Mouse (Mus musculus): Measurements from ENCODE around the gene Pou5f2. TPM values are rescaled to one million over a fixed set of nuclear protein-coding genes. Genes with fewer than 3 reads are reported as not detected.

Pou5f2 gene
- 0.72 and 0.90 TPM in 2 replicates for polyA plus RNA-seq (2015; fragmentation: Nextera tagmentation; extraction: Ambion mirVana)

DNA sequence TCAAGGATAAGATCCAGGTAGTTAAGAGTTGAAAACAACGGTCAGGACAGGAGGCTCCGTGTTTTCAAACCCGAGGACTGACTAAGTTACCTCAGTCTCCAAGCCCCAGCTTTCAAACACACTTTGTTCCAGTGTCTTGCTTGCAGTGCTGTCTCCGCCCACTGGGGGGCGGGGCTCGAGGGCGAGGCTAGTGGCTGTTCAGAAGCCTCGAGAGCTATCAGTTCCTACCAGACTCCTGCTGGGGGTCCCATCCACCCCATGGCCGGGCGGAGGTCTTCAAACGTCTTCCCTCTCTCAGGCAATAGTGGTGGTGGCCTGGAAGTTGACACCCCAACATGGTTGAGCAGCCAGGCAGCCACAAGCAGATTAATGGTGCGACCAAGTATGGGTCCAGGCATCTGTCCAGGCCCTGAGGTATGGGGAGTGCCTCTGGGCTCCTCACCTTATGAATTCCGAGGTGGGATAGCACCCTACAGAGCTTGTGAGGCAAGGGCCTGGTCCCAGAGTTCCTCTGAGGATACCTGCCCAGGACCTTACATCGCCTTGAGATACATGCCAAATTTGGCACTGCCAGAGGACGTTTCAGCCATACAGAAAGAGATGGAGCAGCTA is at the start of gene Pou5f2:
Gene Pou5f2 (plus strand): TSS at position 220 of the 612 bp plus-strand sequence.
- WGBS: 56% methylated on average over 15 of the region's 15 CpGs
- Histone ChIP-seq H3K4me1 (no peaks in the 10 kb centered on the region), H3K27ac (no peak within 1 kb of the TSS), H3K9ac (no peak within 1 kb of the TSS), H3K4me2 (no peak within 1 kb of the TSS), H3K9me3 (no peaks in the 10 kb centered on the region), H3K27me3 (no peaks in the 10 kb centered on the region), H3K36me3 (no peaks in the 10 kb centered on the region), H3K4me3 (no peak within 1 kb of the TSS)
- ATAC-seq (ENCODE audit: borderline replicate concordance, extremely low read depth, low FRiP score, low TSS enrichment): no peak

DNA sequence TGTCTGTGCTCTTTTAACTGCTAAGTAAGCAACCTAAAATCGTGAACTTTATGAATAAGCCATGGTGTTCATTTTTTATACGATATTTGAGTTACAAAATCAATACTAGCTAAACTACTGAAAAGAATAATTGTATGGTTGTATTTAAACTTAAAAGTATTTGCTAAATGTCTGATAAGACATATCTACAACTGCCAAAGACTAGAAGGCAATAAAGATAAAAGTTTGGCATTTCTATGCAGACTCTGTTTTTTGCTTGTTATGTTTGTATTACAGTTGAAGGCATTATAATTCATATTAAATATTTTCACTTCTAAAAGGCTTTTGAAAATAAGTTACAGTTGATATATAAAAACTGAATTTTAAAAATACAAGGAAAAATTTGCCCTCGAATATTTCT is 48.5 kb upstream of the Pou5f2 start:
- Histone ChIP-seq H3K9ac (no peak overlapping the region), H3K9me3 (no peaks in the 10 kb centered on the region), H3K4me1 (no peaks in the 10 kb centered on the region), H3K27ac (no peak overlapping the region), H3K36me3 (no peaks in the 10 kb centered on the region), H3K4me3 (no peak overlapping the region), H3K27me3 (no peaks in the 10 kb centered on the region), H3K4me2 (no peak overlapping the region)
- ATAC-seq (ENCODE audit: borderline replicate concordance, extremely low read depth, low FRiP score, low TSS enrichment): no peak
- 39% methylated on average over 3 of the region's 3 CpGs for WGBS

DNA sequence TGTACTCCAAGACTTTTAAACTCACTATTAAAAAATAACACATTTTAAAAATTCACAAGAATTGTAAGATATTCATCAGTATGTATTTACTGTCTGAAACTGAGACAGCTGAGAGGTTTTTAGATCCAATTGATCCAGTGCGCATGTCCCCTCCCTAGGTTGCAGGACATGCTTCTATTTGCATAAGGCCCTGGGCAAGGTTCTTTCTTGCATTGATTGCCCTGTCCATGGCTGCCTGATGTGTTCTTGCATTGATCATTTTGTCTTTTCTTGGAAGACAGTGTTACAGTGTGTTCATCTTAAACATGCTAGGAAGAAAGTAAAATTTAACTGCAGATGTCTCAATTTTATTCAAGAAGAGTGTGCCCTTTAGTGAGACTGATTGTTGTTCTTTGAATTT is 47.6 kb upstream of the Pou5f2 start:
- Histone ChIP-seq H3K9ac (no peak overlapping the region), H3K27ac (no peak overlapping the region), H3K9me3 (no peaks in the 10 kb centered on the region), H3K27me3 (no peaks in the 10 kb centered on the region), H3K4me3 (no peak overlapping the region), H3K36me3 (no peaks in the 10 kb centered on the region), H3K4me1 (no peaks in the 10 kb centered on the region), H3K4me2 (no peak overlapping the region)
- 86% methylated on average over 1 of the region's 1 CpGs for WGBS
- ATAC-seq (ENCODE audit: borderline replicate concordance, extremely low read depth, low FRiP score, low TSS enrichment): no peak

DNA sequence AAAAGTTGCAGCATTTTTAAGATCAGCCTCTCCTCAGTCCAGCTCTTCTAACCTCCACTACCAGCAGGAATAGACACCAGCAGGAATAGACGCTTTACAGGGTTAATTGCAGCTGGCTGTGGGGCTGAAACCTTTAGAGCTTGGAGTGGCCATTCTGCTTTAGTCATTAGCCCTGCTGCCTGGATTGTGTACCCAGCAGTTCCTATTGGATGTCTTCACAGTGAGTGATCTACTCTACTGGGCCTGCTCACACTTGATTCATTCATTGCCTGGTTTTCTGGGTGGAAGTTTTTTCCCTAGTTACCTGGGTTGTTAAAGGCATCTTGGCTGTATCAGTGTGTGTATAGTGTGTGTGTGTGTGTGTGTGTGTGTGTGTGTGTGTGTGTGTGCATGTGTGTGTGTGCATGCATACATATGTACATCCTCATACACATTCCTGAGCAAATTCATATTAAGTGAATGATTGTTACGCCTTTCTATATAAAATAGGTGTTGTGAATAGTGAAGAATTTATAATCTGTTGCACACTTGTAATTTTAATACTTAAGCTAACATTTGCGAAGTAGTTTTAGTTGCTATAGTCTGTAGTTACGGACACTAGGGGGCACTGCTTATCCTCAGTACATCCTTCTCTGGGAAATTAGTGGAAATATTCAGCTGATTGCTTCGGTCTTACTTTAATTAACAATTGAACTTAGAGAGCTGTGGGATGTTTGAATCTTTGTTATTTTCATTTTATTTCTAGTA is 42.4 kb upstream of the Pou5f2 start:
- 26% methylated on average over 5 of the region's 5 CpGs for WGBS
- Histone ChIP-seq H3K9ac (no peak overlapping the region), H3K4me2 (no peak overlapping the region), H3K27me3 (no peaks in the 10 kb centered on the region), H3K27ac (no peak overlapping the region), H3K4me3 (no peak overlapping the region), H3K4me1 (no peaks in the 10 kb centered on the region), H3K9me3 (no peaks in the 10 kb centered on the region), H3K36me3 (no peaks in the 10 kb centered on the region)
- no peak for ATAC-seq (ENCODE audit: borderline replicate concordance, extremely low read depth, low FRiP score, low TSS enrichment)

DNA sequence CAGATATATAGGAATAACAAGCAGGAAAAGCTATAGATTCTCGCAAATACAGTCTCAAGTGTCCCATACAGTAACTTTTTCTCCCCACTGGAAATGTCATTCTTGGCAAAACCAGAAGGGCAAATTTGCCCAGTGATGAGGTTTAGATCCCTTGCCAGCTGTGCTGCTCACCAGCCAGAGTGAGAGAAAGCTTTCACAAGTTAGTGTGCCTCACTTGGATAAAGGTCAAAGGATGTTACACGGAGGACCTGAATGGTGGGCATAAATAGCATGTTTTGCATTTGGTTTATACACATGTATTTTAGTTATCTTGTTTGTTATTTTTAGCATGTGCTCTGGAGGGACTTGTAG is 41.9 kb upstream of the Pou5f2 start:
- Histone ChIP-seq H3K4me3 (no peak overlapping the region), H3K4me2 (no peak overlapping the region), H3K27ac (no peak overlapping the region), H3K27me3 (no peaks in the 10 kb centered on the region), H3K9ac (no peak overlapping the region), H3K9me3 (no peaks in the 10 kb centered on the region), H3K36me3 (no peaks in the 10 kb centered on the region), H3K4me1 (no peaks in the 10 kb centered on the region)
- no peak for ATAC-seq (ENCODE audit: borderline replicate concordance, extremely low read depth, low FRiP score, low TSS enrichment)
- whole genome bisulfite sequencing: 63% methylated on average over 2 of the region's 2 CpGs

DNA sequence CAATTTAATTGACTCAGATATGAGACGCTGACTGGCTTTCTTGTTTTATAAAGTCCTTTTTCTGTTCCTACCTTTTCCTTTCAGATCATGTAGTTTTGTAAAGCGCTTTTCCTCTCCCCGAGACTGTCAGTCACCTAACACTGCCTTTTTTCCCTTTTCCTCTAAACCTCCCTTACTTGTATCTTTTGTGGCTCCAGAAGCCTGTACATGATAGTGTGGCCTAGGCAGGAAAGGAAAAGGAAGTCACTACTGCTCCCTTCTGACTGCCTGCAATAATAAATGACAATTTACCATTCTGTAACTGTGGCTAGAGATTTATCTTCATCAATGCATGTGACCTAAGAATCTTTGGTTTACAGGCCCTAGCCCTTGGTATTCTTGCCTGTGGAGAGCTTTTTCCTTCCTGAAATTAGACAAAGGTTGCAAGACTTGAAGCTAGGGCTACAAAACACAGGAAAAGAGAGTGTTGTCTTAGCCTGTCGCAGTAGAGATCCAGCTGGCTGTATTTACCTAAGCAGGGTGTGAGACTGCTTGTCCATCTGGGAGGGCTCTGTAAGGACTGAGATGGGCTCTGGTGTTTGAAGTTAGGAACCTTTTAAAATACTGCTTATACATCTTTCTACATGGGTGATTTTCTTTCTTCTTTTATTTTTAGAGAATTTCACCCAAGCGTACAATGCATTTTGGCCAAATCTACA is 33.4 kb upstream of the Pou5f2 start:
- Histone ChIP-seq H3K9me3 (no peaks in the 10 kb centered on the region), H3K27ac (no peak overlapping the region), H3K36me3 (no peaks in the 10 kb centered on the region), H3K4me2 (no peak overlapping the region), H3K4me1 (no peaks in the 10 kb centered on the region), H3K27me3 (no peaks in the 10 kb centered on the region), H3K4me3 (no peak overlapping the region), H3K9ac (no peak overlapping the region)
- ATAC-seq (ENCODE audit: borderline replicate concordance, extremely low read depth, low FRiP score, low TSS enrichment): no peak
- whole genome bisulfite sequencing: 62% methylated on average over 5 of the region's 5 CpGs

DNA sequence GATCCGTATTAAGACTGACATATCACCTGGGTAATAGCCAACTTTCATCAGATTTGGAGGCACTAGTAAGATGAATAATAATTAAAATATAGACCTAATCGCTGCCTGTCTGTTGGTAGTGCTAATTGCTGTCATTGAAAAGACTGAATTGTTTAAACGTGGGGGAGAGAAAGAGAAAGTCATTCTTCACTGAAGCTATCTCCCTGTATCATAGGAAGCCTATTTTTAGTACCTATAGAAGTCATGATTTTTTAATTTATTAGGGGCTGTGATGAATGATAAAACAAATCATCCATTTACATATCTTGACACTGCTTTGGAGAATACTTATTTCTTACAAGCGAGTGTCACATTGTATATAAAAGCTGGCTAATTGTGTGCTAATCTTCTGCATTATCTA is 20.1 kb upstream of the Pou5f2 start:
- Histone ChIP-seq H3K4me2 (no peak overlapping the region), H3K4me1 (no peaks in the 10 kb centered on the region), H3K27ac (no peak overlapping the region), H3K9me3 (no peaks in the 10 kb centered on the region), H3K27me3 (no peaks in the 10 kb centered on the region), H3K4me3 (no peak overlapping the region), H3K36me3 (no peaks in the 10 kb centered on the region), H3K9ac (no peak overlapping the region)
- no peak for ATAC-seq (ENCODE audit: borderline replicate concordance, extremely low read depth, low FRiP score, low TSS enrichment)
- 65% methylated on average over 4 of the region's 4 CpGs for WGBS

DNA sequence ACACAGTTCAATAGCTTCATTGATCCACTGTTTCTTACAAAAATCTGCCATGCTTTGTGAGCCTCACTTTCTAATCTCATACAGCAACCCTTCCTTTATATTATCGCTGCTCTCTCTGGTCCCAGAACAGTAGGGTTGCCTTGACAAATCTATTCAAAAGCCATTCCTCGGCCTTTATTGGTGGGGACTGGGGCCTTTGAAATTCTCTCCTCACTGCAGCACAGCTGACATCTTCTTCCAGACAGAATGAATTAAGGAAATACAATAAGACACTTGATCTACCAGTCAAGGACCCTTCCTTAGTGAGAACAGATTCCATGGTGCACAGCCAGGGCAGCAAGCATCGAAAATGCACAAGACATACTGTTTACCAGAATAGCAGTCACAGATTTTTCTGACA is 19.4 kb upstream of the Pou5f2 start:
- no peak overlapping the region for H3K27ac ChIP-seq
- no peaks in the 10 kb centered on the region for H3K4me1 ChIP-seq
- no peak for ATAC-seq (ENCODE audit: borderline replicate concordance, extremely low read depth, low FRiP score, low TSS enrichment)
- H3K9ac ChIP-seq: no peak overlapping the region
- H3K9me3 ChIP-seq: no peaks in the 10 kb centered on the region
- no peaks in the 10 kb centered on the region for H3K36me3 ChIP-seq
- H3K4me3 ChIP-seq: no peak overlapping the region
- H3K4me2 ChIP-seq: no peak overlapping the region
- WGBS: 44% methylated on average over 3 of the region's 3 CpGs
- no peaks in the 10 kb centered on the region for H3K27me3 ChIP-seq

DNA sequence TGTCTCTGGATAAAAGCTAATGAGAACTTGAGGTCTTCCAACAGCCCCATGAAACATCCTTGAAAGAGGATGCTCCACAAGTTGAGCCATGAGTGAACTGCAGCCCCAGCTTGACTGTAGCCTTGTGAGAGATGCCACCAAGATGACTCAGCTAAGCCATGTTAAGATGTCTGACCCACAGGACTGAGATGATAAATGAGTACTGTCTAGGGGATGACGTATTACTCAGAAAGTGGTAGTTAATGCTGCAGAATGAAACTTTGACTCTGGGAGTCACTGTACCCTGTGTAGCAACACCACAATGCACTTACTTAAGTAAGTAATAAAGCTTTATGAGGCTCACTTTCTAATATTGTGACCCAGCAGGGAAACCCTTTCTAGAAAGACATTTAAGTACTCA is 14.5 kb upstream of the Pou5f2 start:
- H3K27me3 ChIP-seq: no peaks in the 10 kb centered on the region
- 84% methylated on average over 1 of the region's 1 CpGs for WGBS
- no peak for ATAC-seq (ENCODE audit: borderline replicate concordance, extremely low read depth, low FRiP score, low TSS enrichment)
- no peak overlapping the region for H3K27ac ChIP-seq
- H3K9ac ChIP-seq: no peak overlapping the region
- no peaks in the 10 kb centered on the region for H3K9me3 ChIP-seq
- no peak overlapping the region for H3K4me2 ChIP-seq
- H3K4me3 ChIP-seq: no peak overlapping the region
- H3K4me1 ChIP-seq: no peaks in the 10 kb centered on the region
- no peaks in the 10 kb centered on the region for H3K36me3 ChIP-seq

DNA sequence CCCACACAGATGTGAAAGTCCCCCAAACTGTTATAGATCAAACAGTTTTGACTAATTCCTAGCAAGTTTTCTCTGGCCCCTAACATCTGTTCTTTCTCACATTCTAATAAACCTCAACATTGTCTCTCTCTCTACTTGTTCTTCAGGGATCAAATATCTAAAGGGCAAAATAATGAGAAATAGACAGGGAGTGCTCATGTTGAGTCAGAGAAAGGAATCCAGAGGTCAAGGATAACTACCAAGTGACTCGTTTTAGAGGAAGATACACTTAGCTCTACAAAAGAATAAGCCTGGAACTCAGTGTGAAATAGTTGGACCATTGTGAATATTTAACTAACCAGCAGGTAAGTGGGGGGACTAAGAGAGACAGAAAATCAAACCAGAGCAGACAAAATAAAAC is 8.1 kb downstream of the Pou5f2 start:
- H3K4me2 ChIP-seq: no peak overlapping the region
- no peaks in the 10 kb centered on the region for H3K4me1 ChIP-seq
- H3K9ac ChIP-seq: no peak overlapping the region
- 25% methylated on average over 1 of the region's 1 CpGs for WGBS
- no peaks in the 10 kb centered on the region for H3K9me3 ChIP-seq
- no peak overlapping the region for H3K27ac ChIP-seq
- no peak overlapping the region for H3K4me3 ChIP-seq
- no peaks in the 10 kb centered on the region for H3K27me3 ChIP-seq
- no peak for ATAC-seq (ENCODE audit: borderline replicate concordance, extremely low read depth, low FRiP score, low TSS enrichment)
- no peaks in the 10 kb centered on the region for H3K36me3 ChIP-seq

DNA sequence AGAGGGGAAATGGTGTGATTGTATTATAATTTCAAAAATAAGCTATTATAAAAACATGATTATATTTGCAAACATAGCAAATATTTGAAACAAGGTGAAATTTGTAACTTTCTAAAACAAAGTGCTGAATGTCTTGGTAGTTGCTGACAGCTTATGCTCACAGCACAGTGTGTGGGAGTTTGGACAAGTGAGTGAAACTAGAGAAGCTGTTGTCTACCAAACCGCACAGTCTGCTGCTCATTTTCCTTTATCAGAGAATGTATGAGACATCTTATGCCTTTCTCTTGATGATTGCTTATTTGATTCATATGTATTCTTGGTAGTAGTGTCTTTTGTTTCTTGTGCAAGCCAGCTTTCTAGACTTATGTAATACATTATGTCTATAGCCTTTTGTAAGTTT is 12.5 kb downstream of the Pou5f2 start:
- Histone ChIP-seq H3K4me1 (no peaks in the 10 kb centered on the region), H3K36me3 (no peaks in the 10 kb centered on the region), H3K9ac (no peak overlapping the region), H3K4me3 (no peak overlapping the region), H3K27me3 (no peaks in the 10 kb centered on the region), H3K9me3 (no peaks in the 10 kb centered on the region), H3K27ac (no peak overlapping the region), H3K4me2 (no peak overlapping the region)
- no peak for ATAC-seq (ENCODE audit: borderline replicate concordance, extremely low read depth, low FRiP score, low TSS enrichment)
- 46% methylated on average over 1 of the region's 1 CpGs for WGBS

DNA sequence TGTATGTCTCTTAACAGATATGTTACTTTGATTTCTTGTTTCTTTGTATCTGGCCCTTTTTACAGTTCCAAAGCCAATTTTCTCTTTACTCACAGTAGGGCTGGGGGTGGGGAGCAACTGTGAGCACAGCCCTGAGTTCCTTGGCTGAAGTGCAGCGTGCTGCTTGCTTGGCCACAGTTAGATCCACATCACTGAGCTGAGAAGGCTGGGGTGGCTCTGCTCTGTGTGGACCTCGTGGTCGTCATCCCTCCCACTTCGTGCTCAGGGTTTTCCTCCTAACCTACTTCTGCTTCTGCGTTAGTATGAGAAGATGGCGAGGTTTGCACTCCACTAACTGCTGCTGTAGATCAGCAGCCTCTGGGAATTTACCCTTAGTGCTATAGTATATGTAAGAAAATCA is 18.5 kb downstream of the Pou5f2 start:
- Histone ChIP-seq H3K36me3 (no peaks in the 10 kb centered on the region), H3K9ac (no peak overlapping the region), H3K4me1 (no peaks in the 10 kb centered on the region), H3K27me3 (no peaks in the 10 kb centered on the region), H3K4me3 (no peak overlapping the region), H3K27ac (no peak overlapping the region), H3K4me2 (no peak overlapping the region), H3K9me3 (no peaks in the 10 kb centered on the region)
- ATAC-seq (ENCODE audit: borderline replicate concordance, extremely low read depth, low FRiP score, low TSS enrichment): no peak
- 67% methylated on average over 6 of the region's 6 CpGs for WGBS

Data from lung, embryonic 15.5 days (tissue).